Mouse (Mus musculus) kidney, embryonic 14.5 days (tissue): ENCODE results near the gene Manea. TPM values are rescaled to one million over a fixed set of nuclear protein-coding genes. Genes with fewer than 3 reads are reported as not detected.
"Not testable (repeated sequence)": the region's sequence is repeated elsewhere in the genome, so short reads cannot be mapped to it uniquely, and the experiment has no call there.

Source experiments
- ATAC-seq: fragments of 200-750 bp; cut with Nextera tagmentation; 2 replicates; pipeline ENCODE4 v1.8.0; 2017; ENCODE audit warnings: moderate number of reproducible peaks, mild to moderate bottlenecking, moderate TSS enrichment, moderate library complexity; ENCODE audit not compliant: low FRiP score, low TSS enrichment
- H3K27ac ChIP-seq: fragments of 300-500 bp; sonication (generic); 2 replicates; pipeline ENCODE4 v1.5.1; 2014; ENCODE audit warnings: low read depth, mild to moderate bottlenecking, low read length, moderate library complexity, mixed read lengths
- H3K27me3 ChIP-seq: fragments of 300-500 bp; sonication (generic); 2 replicates; pipeline ENCODE4 v1.6.1; 2014; ENCODE audit warnings: mild to moderate bottlenecking, low read length; ENCODE audit not compliant: control insufficient read depth, insufficient read depth
- H3K36me3 ChIP-seq: fragments of 300-500 bp; sonication (generic); 2 replicates; pipeline ENCODE4 v1.6.1; 2014; ENCODE audit warnings: low read length, mixed read lengths; ENCODE audit not compliant: control insufficient read depth, insufficient read depth
- H3K4me1 ChIP-seq: fragments of 300-500 bp; sonication (generic); 2 replicates; pipeline ENCODE4 v1.6.1; 2014; ENCODE audit warnings: low read length, mixed read lengths; ENCODE audit not compliant: control insufficient read depth, insufficient read depth
- H3K4me2 ChIP-seq: fragments of 300-500 bp; sonication (generic); replicated peaks from 2 replicates; pipeline ENCODE4 v1.6.1; 2014; ENCODE audit warnings: low read depth, mild to moderate bottlenecking, low read length
- H3K4me3 ChIP-seq: fragments of 300-500 bp; sonication (generic); 2 replicates; pipeline ENCODE4 v1.5.1; 2014; ENCODE audit warnings: mild to moderate bottlenecking, low read length
- H3K9ac ChIP-seq: fragments of 300-500 bp; sonication (generic); 2 replicates; pipeline ENCODE4 v1.6.1; 2014; ENCODE audit warnings: low read depth, mild to moderate bottlenecking, low read length, moderate library complexity
- H3K9me3 ChIP-seq: fragments of 300-500 bp; sonication (generic); 2 replicates; pipeline ENCODE4 v1.6.1; 2016; ENCODE audit warnings: low read length; ENCODE audit not compliant: control insufficient read depth
- WGBS: fragments of 180-500 bp; shearing (Covaris S2); extraction: QIAGEN DNeasy Blood & Tissue Kit; methylation state at CpG from one replicate; pipeline ENCODE4 v1.1.7; 2014; 5-methylcytosine and 5-hydroxymethylcytosine counted together
- polyA plus RNA-seq: library from polyadenylated mRNA; unstranded; fragments of >200 nt; fragmentation: Nextera tagmentation; extraction: Ambion mirVana; gene quantifications from 2 replicates; pipeline ENCODE4 v1.2.1, GENCODE M21; 2014

Gene Manea
- polyA plus RNA-seq, 1 experiment from 2014 or later = 25.5 TPM

- H3K27ac ChIP-seq, H3K9ac ChIP-seq, H3K4me2 ChIP-seq, H3K4me3 ChIP-seq, H3K36me3 ChIP-seq, ATAC-seq, H3K9me3 ChIP-seq, H3K27me3 ChIP-seq, H3K4me1 ChIP-seq: not testable (repeated sequence)
- WGBS = 92% methylated on average over 1 of the region's 1 CpGs
These were observed 42.0 kb downstream of the Manea start for GRCm38 (mm10) chr4:26304731-26305130.

- no peak for ATAC-seq
- H3K36me3 ChIP-seq = no peaks in the 10 kb centered on the region
- H3K4me1 ChIP-seq = no peaks in the 10 kb centered on the region
- H3K4me2 ChIP-seq = no peak overlapping the region
- no peak overlapping the region for H3K4me3 ChIP-seq
- H3K27ac ChIP-seq = no peak overlapping the region
- H3K9me3 ChIP-seq = no peaks in the 10 kb centered on the region
- no peak overlapping the region for H3K9ac ChIP-seq
- 57% methylated on average over 1 of the region's 1 CpGs for WGBS
- H3K27me3 ChIP-seq = no peaks in the 10 kb centered on the region
These were observed 69.5 kb downstream of the Manea start for GRCm38 (mm10) chr4:26277112-26277716.

- H3K4me2 ChIP-seq = no peak overlapping the region
- ATAC-seq = no peak
- H3K36me3 ChIP-seq = no peaks in the 10 kb centered on the region
- no peaks in the 10 kb centered on the region for H3K4me1 ChIP-seq
- H3K9ac ChIP-seq = no peak overlapping the region
- no peaks in the 10 kb centered on the region for H3K9me3 ChIP-seq
- no peak overlapping the region for H3K27ac ChIP-seq
- H3K27me3 ChIP-seq = no peaks in the 10 kb centered on the region
- H3K4me3 ChIP-seq = no peak overlapping the region
These were observed 70.4 kb downstream of the Manea start for GRCm38 (mm10) chr4:26276264-26276663.

- Histone ChIP-seq H3K9me3 (no peaks in the 10 kb centered on the region), H3K9ac (no peak overlapping the region), H3K27me3 (no peaks in the 10 kb centered on the region), H3K27ac (no peak overlapping the region), H3K4me1 (no peaks in the 10 kb centered on the region), H3K4me3 (no peak overlapping the region), H3K36me3 (no peaks in the 10 kb centered on the region), H3K4me2 (no peak overlapping the region)
- no peak for ATAC-seq
- WGBS = 77% methylated on average over 2 of the region's 2 CpGs
These were observed 70.9 kb downstream of the Manea start for GRCm38 (mm10) chr4:26275769-26276168.
